Mouse (Mus musculus) limb, embryonic 12.5 days (tissue): ENCODE measurements at regions not wholly inside any gene's neighbourhood (a gene's known extent, or its start where the extent isn't known, plus 50 kb on each side); places are given as distances from the start of the nearest gene placed in this dataset.

Experiments used
- ATAC-seq: fragments of 200-750 bp; cut with Nextera tagmentation; 2 replicates; pipeline ENCODE4 v1.8.0; 2017; ENCODE audit warnings: low read depth, moderate TSS enrichment; ENCODE audit not compliant: insufficient number of reproducible peaks, insufficient read depth, low FRiP score, low TSS enrichment
- H3K27ac ChIP-seq: fragments of 300-500 bp; sonication (generic); 2 replicates; pipeline ENCODE4 v1.5.1; 2016; ENCODE audit warnings: mild to moderate bottlenecking, moderate library complexity
- H3K27me3 ChIP-seq: fragments of 300-500 bp; sonication (generic); 2 replicates; pipeline ENCODE4 v1.6.1; 2016; ENCODE audit warnings: mild to moderate bottlenecking, moderate library complexity
- H3K36me3 ChIP-seq: fragments of 300-500 bp; sonication (generic); 2 replicates; pipeline ENCODE4 v1.6.1; 2016; ENCODE audit warnings: mild to moderate bottlenecking, moderate library complexity
- H3K4me1 ChIP-seq: fragments of 300-500 bp; sonication (generic); replicated peaks from 2 replicates; pipeline ENCODE4 v1.6.1; 2016
- H3K4me2 ChIP-seq: fragments of 300-500 bp; sonication (generic); 2 replicates; pipeline ENCODE4 v1.6.1; 2016; ENCODE audit warnings: mild to moderate bottlenecking, moderate library complexity
- H3K4me3 ChIP-seq: fragments of 300-500 bp; sonication (generic); replicated peaks from 2 replicates; pipeline ENCODE4 v1.5.1; 2016; ENCODE audit warnings: mild to moderate bottlenecking
- H3K9ac ChIP-seq: fragments of 300-500 bp; sonication (generic); replicated peaks from 2 replicates; pipeline ENCODE4 v1.6.1; 2016; ENCODE audit warnings: mild to moderate bottlenecking, moderate library complexity
- H3K9me3 ChIP-seq: fragments of 300-500 bp; sonication (generic); 2 replicates; pipeline ENCODE4 v1.6.1; 2016; ENCODE audit warnings: mild to moderate bottlenecking, moderate library complexity
- WGBS: fragments of 180-500 bp; shearing (Covaris S2); methylation state at CpG from one replicate; pipeline ENCODE4 v1.1.7; 2016; 5-methylcytosine and 5-hydroxymethylcytosine counted together

DNA sequence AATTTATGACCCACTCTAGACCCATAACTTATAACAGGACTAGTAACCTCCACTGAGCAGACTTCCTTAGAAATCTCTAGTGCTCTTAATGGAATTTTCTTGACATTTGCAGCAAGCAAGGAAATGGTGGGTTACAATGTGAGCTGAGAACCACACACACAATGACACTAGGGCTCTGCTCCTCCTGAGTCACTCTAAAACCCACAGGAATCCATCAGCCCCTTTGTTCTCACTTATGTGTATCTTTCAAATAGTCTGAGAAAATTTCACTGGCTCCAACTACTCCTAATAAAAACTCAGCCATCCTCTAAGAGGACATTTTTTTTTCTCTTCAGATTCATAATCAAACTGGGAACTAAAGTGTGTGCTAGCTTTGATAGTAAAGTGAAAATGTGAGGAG lies 101.0 kb upstream of the Pitrm1 start:
- Histone ChIP-seq H3K4me2 (no peak overlapping the region), H3K4me3 (no peak overlapping the region), H3K9me3 (no peaks in the 10 kb centered on the region), H3K4me1 (no peaks in the 10 kb centered on the region), H3K36me3 (no peaks in the 10 kb centered on the region), H3K27ac (no peak overlapping the region), H3K9ac (no peak overlapping the region), H3K27me3 (no peaks in the 10 kb centered on the region)
- no peak for ATAC-seq

DNA sequence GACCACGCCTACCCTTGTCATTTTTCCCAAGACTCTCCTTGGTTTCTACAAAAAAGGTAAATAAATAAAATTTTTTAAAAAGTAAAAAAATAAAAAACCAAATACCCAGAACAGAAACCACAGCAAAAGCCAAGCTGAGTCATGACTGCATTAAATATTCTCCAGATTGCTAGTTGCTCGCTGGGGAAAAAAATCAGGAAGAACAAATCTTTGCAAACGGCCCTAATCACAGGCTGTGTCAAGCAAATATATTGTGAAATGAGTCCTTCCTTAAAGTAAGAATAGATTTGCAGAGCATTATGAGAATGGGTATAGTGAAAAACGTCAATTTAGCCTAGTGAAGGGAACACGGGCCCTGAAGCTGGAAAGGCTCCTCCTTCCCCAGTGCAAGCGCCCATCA lies 86.6 kb upstream of the Pitrm1 start:
- H3K27ac ChIP-seq, result no peak overlapping the region
- no peaks in the 10 kb centered on the region for H3K4me1 ChIP-seq
- WGBS, result 81% methylated on average over 6 of the region's 6 CpGs
- H3K9ac ChIP-seq, result no peak overlapping the region
- no peaks in the 10 kb centered on the region for H3K27me3 ChIP-seq
- H3K4me2 ChIP-seq, result no peak overlapping the region
- no peak for ATAC-seq
- H3K4me3 ChIP-seq, result no peak overlapping the region
- no peaks in the 10 kb centered on the region for H3K36me3 ChIP-seq
- H3K9me3 ChIP-seq, result no peaks in the 10 kb centered on the region

DNA sequence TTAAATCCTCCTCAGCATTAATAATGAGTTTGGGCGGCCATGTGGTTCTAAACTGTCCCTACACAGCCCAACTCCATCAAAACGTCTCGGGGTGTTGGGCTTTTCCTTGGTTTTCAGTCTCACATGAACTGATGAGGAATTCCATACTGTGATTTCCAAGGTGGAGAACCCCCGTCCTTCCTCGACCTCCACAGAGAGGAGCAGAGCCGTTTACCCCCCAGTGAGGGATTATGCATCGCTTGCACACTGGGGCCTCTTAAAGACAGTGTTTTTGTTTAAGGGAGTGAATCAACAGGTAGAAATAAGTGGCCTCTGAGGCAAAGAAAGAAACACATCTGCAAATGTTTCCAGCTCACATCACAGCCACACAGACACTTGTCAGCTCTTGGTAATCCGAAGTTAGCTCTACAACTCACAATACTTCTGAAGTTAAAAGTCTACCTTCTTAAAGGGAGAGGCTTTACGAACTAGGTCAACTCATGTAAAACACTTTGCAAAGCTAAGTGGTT lies 82.0 kb upstream of the Pitrm1 start:
- WGBS, result 44% methylated on average over 9 of the region's 9 CpGs
- Histone ChIP-seq H3K4me3 (no peak overlapping the region), H3K27ac (no peak overlapping the region), H3K27me3 (no peaks in the 10 kb centered on the region), H3K4me1 (no peaks in the 10 kb centered on the region), H3K36me3 (no peaks in the 10 kb centered on the region), H3K9me3 (no peaks in the 10 kb centered on the region), H3K9ac (no peak overlapping the region), H3K4me2 (no peak overlapping the region)
- no peak for ATAC-seq

DNA sequence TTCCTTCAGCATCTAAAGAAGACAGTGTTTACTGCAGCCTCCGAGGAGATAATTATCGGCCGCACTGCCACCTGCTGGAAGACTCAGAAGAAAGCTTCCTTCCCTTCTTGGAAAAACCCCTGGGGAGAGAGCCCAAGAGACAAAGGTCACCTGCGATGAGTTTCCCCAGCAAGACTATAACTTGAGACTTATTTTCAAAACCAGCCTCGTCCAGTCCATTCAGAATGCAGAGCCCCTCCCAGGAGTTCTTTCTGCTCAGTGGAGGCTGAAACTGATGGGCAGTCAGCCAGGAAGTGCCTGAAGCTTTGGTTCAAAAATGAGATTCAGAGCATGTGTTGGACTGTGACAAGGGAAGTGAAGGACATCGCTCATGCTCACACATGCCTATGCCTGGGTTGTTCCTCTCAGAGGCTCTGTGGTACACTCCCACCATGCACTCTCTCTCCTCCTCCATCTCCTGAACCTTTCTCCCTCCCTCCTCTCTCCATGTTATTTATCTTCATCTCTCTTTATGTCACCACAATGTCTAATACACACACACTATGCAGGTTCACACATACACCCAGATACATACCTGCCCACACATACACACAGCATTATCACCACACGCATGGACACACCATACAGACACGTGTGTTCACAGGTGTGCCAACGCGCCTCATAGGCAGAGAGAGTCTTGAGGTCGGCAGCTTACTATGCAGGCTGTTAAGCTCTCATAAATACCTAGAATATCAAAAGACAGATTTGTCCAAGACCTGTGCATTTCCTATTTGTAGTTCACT lies 78.3 kb upstream of the Pitrm1 start:
- Histone ChIP-seq H3K9ac (no peak overlapping the region), H3K27me3 (no peaks in the 10 kb centered on the region), H3K36me3 (no peaks in the 10 kb centered on the region), H3K4me2 (no peak overlapping the region), H3K4me3 (no peak overlapping the region), H3K9me3 (no peaks in the 10 kb centered on the region), H3K4me1 (no peaks in the 10 kb centered on the region), H3K27ac (no peak overlapping the region)
- WGBS, result 68% methylated on average over 11 of the region's 11 CpGs
- ATAC-seq, result no peak

DNA sequence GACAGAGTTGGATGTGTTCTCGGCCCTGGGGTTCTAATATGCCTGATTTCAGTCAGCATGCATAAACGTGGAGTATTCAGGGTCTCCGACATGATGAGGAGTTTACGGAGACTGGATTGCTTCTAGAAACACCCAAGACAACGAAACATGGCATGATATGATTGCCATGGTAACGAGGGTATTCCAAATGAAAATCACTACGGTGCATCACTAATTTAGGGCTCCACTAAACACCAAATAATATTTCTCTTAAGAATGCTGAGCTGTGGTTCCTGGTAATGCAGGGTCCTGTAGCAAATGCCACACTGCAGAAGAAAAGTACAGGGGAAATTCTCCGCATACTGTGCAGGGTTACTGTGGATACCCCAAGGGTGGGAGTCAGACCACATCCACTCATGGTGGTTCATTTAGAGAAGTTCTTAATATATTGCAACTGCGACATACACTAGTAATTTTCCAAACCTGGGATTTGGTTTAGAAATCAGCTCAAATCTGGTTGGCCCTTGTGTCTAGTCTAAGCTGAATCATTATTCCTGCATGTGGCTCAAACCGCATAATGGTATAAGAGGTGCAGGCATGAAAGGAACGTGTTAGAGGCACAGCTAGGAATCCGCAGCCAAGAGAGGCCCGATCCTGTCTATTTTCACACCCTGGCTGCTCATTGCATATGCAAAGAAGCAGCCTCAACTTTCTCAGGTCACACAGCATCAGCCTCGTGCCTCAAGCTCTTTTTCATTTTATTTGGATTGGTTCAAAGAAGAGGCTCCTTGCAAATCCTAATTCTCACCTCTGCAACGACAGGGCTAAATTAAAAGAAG lies 77.5 kb upstream of the Pitrm1 start:
- Histone ChIP-seq H3K4me2 (no peak overlapping the region), H3K4me1 (no peaks in the 10 kb centered on the region), H3K27me3 (no peaks in the 10 kb centered on the region), H3K4me3 (no peak overlapping the region), H3K36me3 (no peaks in the 10 kb centered on the region), H3K27ac (no peak overlapping the region), H3K9ac (no peak overlapping the region), H3K9me3 (no peaks in the 10 kb centered on the region)
- no peak for ATAC-seq
- 76% methylated on average over 15 of the region's 15 CpGs for WGBS

DNA sequence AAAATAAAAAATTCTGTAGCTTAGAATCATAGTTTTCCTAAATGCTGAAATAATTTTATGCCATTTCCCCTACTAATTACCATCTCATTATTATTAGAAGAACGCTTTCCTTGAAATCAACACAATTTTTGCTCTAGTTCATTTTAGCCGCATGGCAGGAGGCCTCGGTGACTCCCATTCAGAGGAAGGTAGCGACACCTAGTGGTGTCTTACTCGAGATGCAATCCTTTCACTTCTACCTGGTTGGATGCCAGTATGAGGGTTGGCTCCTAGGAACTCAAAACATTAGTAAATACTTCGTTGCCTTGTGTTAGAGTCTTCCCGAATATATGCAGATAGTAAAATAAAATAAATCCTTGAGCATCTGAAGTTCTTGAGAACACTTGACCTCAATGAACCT lies 76.3 kb upstream of the Pitrm1 start:
- no peaks in the 10 kb centered on the region for H3K27me3 ChIP-seq
- no peak overlapping the region for H3K27ac ChIP-seq
- no peaks in the 10 kb centered on the region for H3K9me3 ChIP-seq
- H3K4me2 ChIP-seq, result no peak overlapping the region
- ATAC-seq, result no peak
- no peak overlapping the region for H3K9ac ChIP-seq
- H3K4me1 ChIP-seq, result no peaks in the 10 kb centered on the region
- no peaks in the 10 kb centered on the region for H3K36me3 ChIP-seq
- WGBS, result 11% methylated on average over 7 of the region's 7 CpGs
- H3K4me3 ChIP-seq, result no peak overlapping the region

DNA sequence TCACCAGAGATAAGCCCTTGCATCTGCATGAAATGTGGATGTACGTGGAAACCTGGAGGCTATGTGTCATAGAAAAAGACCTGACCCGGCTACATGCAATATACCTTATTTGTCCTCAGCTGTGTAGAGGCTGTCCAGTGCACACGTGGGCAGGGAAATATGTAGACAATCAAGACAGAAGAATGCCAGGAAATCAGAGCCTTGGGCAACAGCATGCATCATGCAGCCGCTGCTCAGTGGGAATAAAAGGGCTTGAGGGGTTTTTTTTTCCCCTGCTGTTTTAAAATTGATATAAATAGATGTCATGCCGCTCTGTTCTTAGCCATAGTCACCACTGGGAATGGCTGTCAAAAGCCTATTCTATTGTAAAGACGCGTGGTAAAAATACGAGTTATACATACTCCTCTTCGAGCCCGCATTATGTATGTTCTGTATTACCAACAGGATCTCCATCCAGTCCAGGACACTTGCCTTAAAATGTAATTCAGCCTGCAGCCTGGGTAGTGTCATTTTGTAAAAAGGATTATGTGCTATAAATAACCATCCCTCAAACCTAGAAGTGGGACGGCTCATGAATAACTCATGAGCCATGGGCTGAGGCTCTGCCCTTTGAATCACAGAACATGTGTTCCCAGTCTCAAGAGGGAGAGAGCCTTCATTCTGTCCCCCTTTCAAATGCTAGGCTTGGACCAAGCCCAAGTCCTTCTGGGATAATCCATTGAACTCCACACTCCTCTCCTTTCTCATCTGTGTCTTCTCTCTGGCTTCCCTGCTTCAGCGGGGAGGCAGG lies 74.4 kb upstream of the Pitrm1 start:
- Histone ChIP-seq H3K36me3 (no peaks in the 10 kb centered on the region), H3K27me3 (no peaks in the 10 kb centered on the region), H3K27ac (no peak overlapping the region), H3K4me3 (no peak overlapping the region), H3K4me1 (no peaks in the 10 kb centered on the region), H3K9ac (no peak overlapping the region), H3K4me2 (no peak overlapping the region), H3K9me3 (no peaks in the 10 kb centered on the region)
- WGBS, result 82% methylated on average over 12 of the region's 12 CpGs
- ATAC-seq, result no peak

DNA sequence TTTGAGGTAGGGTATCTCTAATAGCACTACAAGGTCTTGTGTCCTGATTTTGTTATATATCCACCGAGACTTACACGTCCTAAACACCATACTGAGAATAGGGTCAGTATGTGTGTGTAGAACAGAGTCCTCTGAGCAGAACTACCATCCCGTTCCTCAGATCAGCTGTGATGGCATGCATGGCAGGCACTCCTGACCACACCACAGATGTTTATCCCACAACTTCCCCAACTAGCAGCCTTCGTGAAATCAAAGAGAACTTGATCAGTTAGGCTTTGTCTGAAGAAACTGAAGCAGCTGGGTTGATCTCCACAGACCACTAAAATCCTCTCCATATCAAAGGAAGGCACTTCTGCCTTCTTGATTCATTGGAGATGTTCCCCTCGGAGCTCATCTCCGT lies 68.3 kb upstream of the Pitrm1 start:
- ATAC-seq, result no peak
- no peaks in the 10 kb centered on the region for H3K27me3 ChIP-seq

DNA sequence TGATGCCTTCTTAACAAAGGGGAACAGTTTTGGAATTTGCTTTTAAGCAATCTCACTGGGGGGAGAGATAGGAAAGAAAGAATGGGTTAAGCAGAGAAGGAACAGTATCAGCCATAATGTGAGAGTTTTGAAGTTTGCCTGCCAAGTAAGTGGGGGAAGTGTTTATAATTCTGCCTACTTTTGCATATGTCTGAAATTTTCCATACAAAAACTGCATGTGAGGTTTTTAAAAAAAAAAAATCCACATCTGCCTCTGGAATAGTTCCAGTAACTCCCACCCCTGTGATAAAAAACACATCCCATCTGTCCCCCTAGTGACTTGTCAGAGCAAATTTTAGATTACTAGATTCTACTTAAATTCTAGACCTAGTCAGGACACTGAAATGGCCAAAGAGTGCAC lies 63.5 kb upstream of the Pitrm1 start:
- no peaks in the 10 kb centered on the region for H3K36me3 ChIP-seq
- ATAC-seq, result no peak

More for the DNA sequence above, 68.3 kb upstream of the Pitrm1 start:
- H3K4me1 ChIP-seq, result no peaks in the 10 kb centered on the region
- no peak overlapping the region for H3K4me2 ChIP-seq
- no peak overlapping the region for H3K4me3 ChIP-seq
- no peaks in the 10 kb centered on the region for H3K9me3 ChIP-seq
- 74% methylated on average over 6 of the region's 6 CpGs for WGBS
- no peak overlapping the region for H3K9ac ChIP-seq
- H3K27ac ChIP-seq, result no peak overlapping the region
- H3K36me3 ChIP-seq, result no peaks in the 10 kb centered on the region

DNA sequence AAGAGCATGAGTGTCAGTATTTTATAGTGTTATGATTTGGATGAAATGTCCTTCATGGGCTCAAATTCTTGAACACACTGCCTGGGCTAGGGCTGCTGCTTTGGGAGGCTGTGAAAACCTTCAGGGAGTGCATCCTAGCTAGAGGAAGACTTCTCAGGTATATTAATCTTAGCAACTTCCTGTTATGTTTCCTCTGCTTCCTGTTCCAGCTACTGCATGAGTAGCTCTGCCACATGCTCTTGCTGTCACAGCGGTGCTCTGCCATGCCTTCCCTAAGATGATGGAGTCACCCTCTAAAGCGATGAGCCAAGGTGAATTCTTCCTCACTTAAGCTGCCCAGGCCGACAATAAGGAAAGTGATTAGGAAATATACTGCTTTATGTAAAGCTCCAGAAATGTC lies 60.1 kb upstream of the Pitrm1 start:
- H3K36me3 ChIP-seq, result no peaks in the 10 kb centered on the region
- H3K4me3 ChIP-seq, result no peak overlapping the region
- H3K9ac ChIP-seq, result no peak overlapping the region
- 84% methylated on average over 3 of the region's 3 CpGs for WGBS
- H3K9me3 ChIP-seq, result no peaks in the 10 kb centered on the region
- H3K4me1 ChIP-seq, result no peaks in the 10 kb centered on the region
- no peak overlapping the region for H3K4me2 ChIP-seq
- H3K27me3 ChIP-seq, result no peaks in the 10 kb centered on the region
- ATAC-seq, result no peak
- H3K27ac ChIP-seq, result no peak overlapping the region

More for the DNA sequence above, 63.5 kb upstream of the Pitrm1 start:
- Histone ChIP-seq H3K4me3 (no peak overlapping the region), H3K9ac (no peak overlapping the region), H3K27me3 (no peaks in the 10 kb centered on the region), H3K4me2 (no peak overlapping the region), H3K9me3 (no peaks in the 10 kb centered on the region), H3K4me1 (no peaks in the 10 kb centered on the region), H3K27ac (no peak overlapping the region)

DNA sequence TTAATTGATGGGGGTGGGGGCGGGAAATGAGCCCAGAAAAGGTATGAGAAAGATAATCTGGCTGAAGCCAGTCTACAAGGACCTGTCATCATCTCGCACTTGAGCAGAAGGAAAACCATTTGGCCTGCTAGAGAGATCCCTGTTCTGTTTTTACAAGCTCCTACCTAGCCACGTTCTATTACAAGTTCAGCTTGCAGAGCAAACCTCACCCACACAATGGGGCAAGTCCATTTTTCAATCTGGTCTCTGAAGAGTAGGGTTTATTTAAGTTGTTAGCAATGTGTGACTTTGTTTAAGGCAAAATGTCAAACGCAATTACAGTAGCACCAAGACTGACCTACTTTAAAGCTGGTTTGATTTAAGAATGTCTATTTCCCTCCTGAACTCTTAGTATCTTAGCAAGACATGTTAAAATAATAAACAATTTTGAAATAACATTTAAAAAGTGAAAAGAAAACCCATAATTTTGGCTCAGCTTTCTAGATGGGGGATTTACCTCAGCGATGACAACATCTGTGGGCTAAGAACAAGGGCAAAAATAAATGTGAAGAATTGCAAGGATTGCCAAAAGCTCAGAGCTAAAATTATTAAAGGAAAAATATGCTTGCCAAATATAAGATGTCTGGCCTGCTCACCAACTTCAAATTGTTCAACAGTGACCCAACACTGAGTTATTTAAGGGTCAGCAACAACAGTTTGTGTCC lies 54.9 kb upstream of the Pitrm1 start:
- no peaks in the 10 kb centered on the region for H3K36me3 ChIP-seq
- WGBS, result 77% methylated on average over 5 of the region's 5 CpGs
- no peak overlapping the region for H3K27ac ChIP-seq
- H3K9ac ChIP-seq, result no peak overlapping the region
- H3K4me2 ChIP-seq, result no peak overlapping the region
- no peak overlapping the region for H3K4me3 ChIP-seq
- H3K27me3 ChIP-seq, result no peaks in the 10 kb centered on the region
- no peak for ATAC-seq
- no peaks in the 10 kb centered on the region for H3K9me3 ChIP-seq
- H3K4me1 ChIP-seq, result no peaks in the 10 kb centered on the region
